Mouse (Mus musculus) fat pad, adult 2 months (tissue): Measurements from ENCODE around the gene Txnrd1.

Experiments
- DNase-seq: peaks from one replicate; pipeline ENCODE4 v3.0.0-alpha.2; 2011; ENCODE audit warnings: low read depth, low spot score; ENCODE audit errors: extremely low read depth

Gene Txnrd1

GRCm38 (mm10) chr10:82833926-82834325 is at the start of gene Txnrd1:
TSS of gene Txnrd1 (plus strand) at chr10:82833951.
- DNase-seq = no peak

DNA sequence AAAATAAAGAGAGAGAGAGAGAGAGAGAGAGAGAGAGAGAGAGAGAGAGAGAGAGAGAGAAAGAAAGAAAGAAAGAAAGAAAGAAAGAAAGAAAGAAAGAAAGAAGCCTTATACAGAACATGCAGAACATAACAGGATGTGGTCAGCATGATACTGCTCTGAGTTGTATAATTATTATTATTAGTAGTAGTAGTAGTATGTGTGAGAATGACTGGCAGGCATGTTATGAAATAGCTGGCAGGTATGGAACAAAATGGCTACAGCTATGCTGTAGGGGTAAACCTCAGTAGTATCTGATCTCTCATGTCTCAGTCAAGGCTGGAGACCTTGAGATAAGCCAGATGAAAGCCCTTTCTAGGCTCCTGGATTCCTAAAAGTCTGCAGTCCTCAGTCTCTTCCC is 44.6 kb upstream of the Txnrd1 start:
- DNase-seq = no peak

- DNase-seq = no peak
These were observed 43.2 kb upstream of the Txnrd1 start for GRCm38 (mm10) chr10:82790504-82790903.

DNA sequence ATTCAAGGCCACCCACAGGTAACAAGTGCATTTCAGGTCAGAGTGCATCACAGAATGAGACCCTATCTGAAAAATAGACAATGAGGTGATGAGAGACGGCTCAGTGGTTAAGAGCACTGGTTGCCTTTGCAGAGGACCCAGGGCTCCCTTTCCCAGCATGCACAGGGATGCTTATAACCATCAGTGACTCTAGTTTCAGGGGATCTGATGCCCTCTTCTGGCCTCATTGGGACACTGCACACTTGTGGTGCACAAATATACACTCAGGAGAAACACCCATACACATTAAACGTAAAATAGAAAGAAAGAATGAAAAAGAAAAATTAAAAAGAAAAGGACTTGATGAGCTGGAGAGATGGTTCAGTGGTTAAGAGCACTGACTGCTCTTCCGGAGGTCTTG is 42.0 kb upstream of the Txnrd1 start:
- no peak for DNase-seq

- DNase-seq = no peak
These were observed 41.4 kb upstream of the Txnrd1 start for GRCm38 (mm10) chr10:82792311-82792710.

DNA sequence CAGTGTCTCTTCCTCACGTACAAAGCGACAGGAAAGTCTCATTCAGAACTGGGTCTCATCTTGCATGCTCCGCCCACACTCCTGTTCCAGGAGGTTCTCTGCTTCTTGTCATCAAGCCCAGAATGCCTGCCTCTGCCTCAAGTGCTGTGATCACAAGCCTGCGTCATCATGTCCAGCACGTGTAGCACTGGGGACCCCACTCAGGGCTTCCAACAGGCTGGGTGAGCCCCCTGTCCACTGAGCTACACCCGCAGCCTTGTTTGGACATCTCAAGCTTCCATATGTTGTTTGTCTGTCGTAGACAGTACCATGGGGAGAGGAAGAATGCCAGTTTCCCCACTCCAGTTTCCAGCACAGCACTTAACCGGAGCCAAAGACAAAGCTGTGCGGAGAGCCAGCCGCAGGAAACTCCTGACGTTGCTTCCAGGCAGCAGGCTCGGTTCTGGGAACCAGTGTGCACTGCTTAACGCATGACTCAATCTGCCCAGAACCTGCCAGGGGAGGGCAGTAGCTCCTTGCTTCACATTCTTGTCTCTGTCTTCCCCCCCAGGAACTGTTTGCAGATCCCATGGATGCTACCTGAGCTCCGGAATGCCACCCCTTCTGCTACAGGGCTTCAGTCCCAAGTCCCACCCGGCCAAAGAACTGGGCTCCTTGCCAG is 38.5 kb upstream of the Txnrd1 start:
- peak; percentile 74 for DNase-seq

DNA sequence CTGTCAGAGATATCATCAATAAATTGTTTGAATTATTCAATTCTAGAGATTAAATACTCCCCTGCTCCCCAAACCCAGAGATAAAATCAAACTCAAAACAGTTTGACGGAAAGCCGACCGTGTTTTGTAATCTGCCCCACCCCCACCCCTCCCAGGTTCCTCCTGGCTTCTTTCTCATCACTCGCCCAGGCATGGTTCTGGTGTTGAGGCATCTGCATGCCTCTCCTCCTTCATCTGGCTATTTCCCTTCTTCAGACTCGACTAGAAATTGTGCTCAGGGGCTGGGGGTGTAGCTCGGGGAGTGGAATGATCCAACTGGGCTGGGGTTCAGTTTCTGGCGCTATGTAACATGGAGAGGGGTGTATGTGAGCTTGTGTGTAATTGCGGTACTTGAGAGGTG is 38.0 kb upstream of the Txnrd1 start:
- DNase-seq = no peak

DNA sequence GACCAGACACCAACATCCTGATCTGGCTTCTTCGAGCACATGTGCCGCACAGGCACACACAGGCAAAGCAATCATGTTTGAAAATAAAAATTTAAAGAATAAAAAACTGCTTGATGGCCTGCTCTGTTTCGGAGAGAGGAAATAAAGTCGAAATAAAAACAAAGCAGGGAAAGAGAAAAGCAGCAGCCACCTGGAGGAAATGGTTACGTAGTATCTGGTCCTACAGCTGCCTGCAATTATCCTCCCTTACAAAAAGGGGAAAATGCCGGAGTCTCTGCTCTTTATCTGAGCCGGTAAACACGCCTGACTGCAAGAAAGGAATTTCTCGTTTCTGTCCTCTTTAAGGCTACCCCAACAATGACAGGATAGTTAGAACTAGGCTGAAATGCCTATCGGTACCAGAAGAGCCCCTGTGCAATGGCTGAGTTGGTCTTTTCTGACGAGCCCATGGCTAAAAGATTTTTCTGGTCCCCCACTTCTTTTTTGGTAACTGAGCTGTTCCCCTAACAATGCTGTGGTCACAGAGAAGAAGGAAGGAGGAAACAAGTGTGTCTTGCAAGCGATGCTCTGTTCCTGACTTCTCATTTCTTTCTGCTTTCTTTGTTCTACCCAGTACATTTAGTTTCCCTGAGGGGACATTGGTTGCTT is 37.2 kb upstream of the Txnrd1 start:
- no peak for DNase-seq

DNA sequence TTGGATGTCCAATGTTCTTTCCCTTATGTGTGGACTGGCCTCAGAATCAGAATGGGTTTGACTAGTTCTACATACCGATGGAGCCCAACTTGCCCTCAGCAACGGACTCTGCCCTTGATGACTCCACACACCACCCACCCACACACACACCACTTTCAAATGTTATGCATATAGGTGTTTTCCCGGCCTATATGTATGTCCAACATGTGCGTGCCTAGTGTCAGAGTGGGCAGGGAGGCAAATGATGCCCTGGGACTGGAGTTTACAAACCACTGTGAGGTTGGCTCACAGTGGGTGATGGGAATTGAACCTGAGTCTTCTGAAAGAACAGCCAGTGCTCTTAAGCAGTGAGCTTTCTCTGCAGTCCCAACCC is 36.6 kb upstream of the Txnrd1 start:
- DNase-seq = no peak

- no peak for DNase-seq
These were observed 35.3 kb upstream of the Txnrd1 start for GRCm38 (mm10) chr10:82798312-82798933.

DNA sequence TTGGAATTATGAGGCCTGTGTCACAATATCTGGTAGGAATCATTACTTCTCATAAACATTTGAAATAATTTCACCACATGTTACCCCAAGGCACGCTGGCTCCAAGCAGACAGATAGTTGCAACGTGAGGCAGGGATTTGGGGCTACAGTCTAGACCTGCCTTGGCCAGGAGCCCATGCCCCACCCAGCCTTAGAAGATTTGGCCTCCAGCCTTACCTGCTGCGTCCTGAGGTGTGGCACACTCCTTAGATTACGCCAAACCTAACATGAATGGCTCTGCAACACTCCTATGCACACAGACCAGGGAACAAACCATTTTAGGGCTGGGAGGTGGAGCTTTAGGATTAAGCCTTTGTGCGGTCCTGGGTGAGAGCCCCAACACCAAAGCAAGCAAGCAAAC is 33.7 kb upstream of the Txnrd1 start:
- peak; percentile 50 for DNase-seq

- no peak for DNase-seq
These were observed 29.4 kb upstream of the Txnrd1 start for GRCm38 (mm10) chr10:82804396-82804795.

GRCm38 (mm10) chr10:82805111-82805510 is 28.6 kb upstream of the Txnrd1 start:
- DNase-seq = no peak

GRCm38 (mm10) chr10:82806414-82806813 is 27.3 kb upstream of the Txnrd1 start:
- DNase-seq = no peak

- no peak for DNase-seq
These were observed 26.5 kb upstream of the Txnrd1 start for GRCm38 (mm10) chr10:82807238-82807637.

GRCm38 (mm10) chr10:82808155-82808554 is 25.6 kb upstream of the Txnrd1 start:
- DNase-seq = no peak

- no peak for DNase-seq
These were observed 24.9 kb upstream of the Txnrd1 start for GRCm38 (mm10) chr10:82808891-82809290.

DNA sequence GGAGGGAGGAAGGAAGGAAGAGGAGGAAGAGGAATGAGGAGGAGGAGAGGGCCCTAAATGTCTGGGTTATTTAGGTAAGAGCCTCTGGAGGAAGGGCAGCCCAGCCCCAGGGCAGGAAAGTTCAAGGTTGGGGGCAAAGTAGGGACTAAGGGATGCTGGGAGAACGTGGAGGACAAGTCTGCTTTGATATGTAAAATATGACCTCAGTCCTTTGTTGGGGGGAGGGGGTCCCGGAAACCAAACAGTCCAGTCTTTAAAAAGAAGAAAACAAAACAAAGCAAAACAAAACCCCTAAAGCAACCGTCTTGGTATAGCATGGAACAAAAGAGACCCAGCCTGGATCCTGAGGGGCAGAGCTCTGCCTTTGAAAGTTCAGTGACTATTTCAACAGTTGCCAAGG is 24.4 kb upstream of the Txnrd1 start:
- DNase-seq = no peak

DNA sequence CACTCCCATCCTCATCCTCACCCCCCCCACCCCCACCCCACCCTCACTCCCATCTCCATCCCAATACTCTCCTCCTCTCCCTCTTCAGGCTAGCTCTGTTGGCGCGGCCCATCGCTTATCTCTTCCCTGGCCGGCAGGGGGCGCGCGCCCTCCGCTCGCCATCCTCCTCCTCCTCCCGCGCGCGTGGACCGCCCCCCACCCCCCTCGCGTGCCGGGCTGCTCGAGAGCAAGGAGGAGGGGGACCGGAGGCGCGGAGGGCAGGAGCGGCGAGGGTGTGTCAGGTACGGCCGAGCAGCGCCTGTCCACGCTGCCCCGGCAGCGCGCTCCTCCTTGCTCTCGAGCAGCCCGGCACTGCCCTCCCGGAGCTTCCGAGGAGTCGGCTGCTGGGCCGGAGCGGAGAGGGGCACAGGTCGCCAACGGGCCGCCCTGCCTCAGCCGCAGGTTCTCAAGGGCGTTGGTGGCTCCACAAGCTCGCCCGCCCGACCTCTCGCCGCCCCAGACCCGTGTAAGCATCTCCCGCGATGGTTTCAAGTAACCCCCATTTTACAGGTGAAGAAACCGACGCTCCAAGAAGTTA is 21.8 kb upstream of the Txnrd1 start:
- DNase-seq = no peak

DNA sequence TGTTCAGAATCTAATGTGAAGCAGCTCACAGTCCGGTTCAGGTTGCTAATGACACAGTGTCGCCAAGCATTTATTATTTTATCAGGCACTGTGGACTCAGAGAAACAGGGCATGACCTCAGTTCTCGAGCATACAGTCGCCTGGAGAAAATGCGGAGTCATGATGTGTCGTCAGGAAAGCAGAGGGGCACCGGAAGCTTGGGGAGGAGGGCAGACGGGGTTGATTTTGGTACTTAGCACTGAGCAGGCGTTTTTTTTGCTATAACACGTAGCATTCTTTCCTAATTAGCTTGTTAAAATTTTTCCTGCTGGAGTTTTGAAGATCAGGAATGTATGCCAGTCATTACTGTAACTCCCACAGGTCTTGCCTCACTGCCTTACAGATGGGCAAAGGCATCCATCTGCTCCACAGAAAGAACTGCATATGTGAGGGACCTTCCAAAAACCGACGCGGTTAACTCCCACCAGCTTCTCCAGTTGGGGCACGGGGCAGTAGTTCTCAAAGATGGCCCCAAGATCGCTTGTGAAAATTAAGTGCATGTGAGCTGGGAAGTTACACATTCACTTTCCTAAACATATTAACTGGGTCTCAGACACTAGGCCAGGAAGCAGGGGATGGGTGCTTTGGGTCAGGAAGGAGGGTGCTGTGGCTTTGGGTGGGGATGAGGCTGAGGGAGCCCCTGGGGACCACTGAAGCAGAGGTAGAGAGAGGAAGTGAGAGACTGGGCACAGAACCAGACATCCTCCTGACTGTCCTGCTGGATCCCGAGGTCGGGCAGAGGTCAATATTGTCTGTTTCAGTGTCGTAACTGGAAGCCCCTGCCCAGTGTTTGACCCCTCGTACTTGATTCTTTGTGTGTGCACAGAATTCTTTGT is 19.4 kb upstream of the Txnrd1 start:
- DNase-seq = no peak

DNA sequence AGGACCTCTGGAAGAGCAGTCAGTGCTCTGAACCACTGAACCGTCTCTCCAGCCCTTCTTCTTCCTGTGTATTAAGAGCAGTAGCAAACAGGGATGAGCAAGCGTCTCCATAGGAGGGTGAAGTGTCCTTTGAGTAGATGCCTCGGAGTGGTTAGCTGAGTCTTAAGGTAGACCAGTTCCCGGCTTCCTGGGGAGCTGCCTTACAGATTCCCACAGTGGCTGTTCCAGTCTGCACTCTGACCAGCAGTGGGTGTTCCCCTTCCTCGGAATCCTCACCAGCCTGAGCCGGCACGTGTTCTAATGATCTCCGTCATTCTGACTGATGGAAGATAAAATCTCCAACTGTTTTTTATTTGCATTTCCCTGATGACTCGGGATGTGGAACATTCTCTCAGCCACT is 17.3 kb upstream of the Txnrd1 start:
- DNase-seq = no peak
